Mouse (Mus musculus) midbrain, embryonic 12.5 days (tissue): ENCODE data around the gene Gm4131. TPM values are rescaled to one million over a fixed set of nuclear protein-coding genes. Genes with fewer than 3 reads are reported as not detected.

Experiments
- ATAC-seq: fragments of 200-750 bp; cut with Nextera tagmentation; 2 replicates; pipeline ENCODE4 v1.8.0; 2017; ENCODE audit warnings: low read depth, moderate TSS enrichment, moderate library complexity; ENCODE audit not compliant: low FRiP score
- H3K27ac ChIP-seq: fragments of 300-500 bp; sonication (generic); replicated peaks from 2 replicates; pipeline ENCODE4 v1.5.1; 2016; ENCODE audit warnings: mild to moderate bottlenecking
- H3K27me3 ChIP-seq: fragments of 300-500 bp; sonication (generic); 2 replicates; pipeline ENCODE4 v1.6.1; 2016; ENCODE audit warnings: mild to moderate bottlenecking
- H3K36me3 ChIP-seq: fragments of 300-500 bp; sonication (generic); 2 replicates; pipeline ENCODE4 v1.6.1; 2016
- H3K4me1 ChIP-seq: fragments of 300-500 bp; sonication (generic); 2 replicates; pipeline ENCODE4 v1.6.1; 2016
- H3K4me2 ChIP-seq: fragments of 300-500 bp; sonication (generic); replicated peaks from 2 replicates; pipeline ENCODE4 v1.6.1; 2016; ENCODE audit warnings: mild to moderate bottlenecking, moderate library complexity
- H3K4me3 ChIP-seq: fragments of 300-500 bp; sonication (generic); 2 replicates; pipeline ENCODE4 v1.5.1; 2016; ENCODE audit warnings: mild to moderate bottlenecking
- H3K9ac ChIP-seq: fragments of 300-500 bp; sonication (generic); replicated peaks from 2 replicates; pipeline ENCODE4 v1.6.1; 2016; ENCODE audit warnings: mild to moderate bottlenecking, moderate library complexity
- H3K9me3 ChIP-seq: fragments of 300-500 bp; sonication (generic); 2 replicates; pipeline ENCODE4 v1.6.1; 2016; ENCODE audit warnings: mild to moderate bottlenecking
- WGBS: fragments of 180-500 bp; shearing (Covaris S2); methylation state at CpG from one replicate; pipeline ENCODE4 v1.1.7; 2016; 5-methylcytosine and 5-hydroxymethylcytosine counted together
- polyA plus RNA-seq: library from polyadenylated mRNA; unstranded; fragments of >200 nt; fragmentation: Nextera tagmentation; extraction: Ambion mirVana; gene quantifications from 2 replicates; pipeline ENCODE4 v1.2.1, GENCODE M21; 2016

Gm4131 gene
- polyA plus RNA-seq, 1 experiment from 2014 or later, result not detected

GRCm38 (mm10) chr14:62454760-62455569 lies 111.8 kb downstream of the Gm4131 start:
- Histone ChIP-seq H3K9ac (no peak overlapping the region), H3K36me3 (no peaks in the 10 kb centered on the region), H3K4me2 (no peak overlapping the region), H3K27me3 (no peaks in the 10 kb centered on the region; the same call in 1 of the 2 replicates), H3K4me1 (peaks cover 20% of the 10 kb centered on the region), H3K9me3 (no peaks in the 10 kb centered on the region), H3K4me3 (no peak overlapping the region), H3K27ac (0 out of 2 replicates have a peak overlapping the region, but pooled peaks have one; percentile 52)
- peak; percentile 59 for ATAC-seq
- 53% methylated on average over 9 of the region's 9 CpGs for WGBS

- peaks cover 20% of the 10 kb centered on the region for H3K4me1 ChIP-seq
- H3K36me3 ChIP-seq, result no peaks in the 10 kb centered on the region
- H3K4me3 ChIP-seq, result no peak overlapping the region
- WGBS, result 85% methylated on average over 3 of the region's 3 CpGs
- no peaks in the 10 kb centered on the region; the same call in 1 of the 2 replicates for H3K27me3 ChIP-seq
- H3K9ac ChIP-seq, result no peak overlapping the region
- no peak overlapping the region for H3K27ac ChIP-seq
- no peak overlapping the region for H3K4me2 ChIP-seq
- no peaks in the 10 kb centered on the region for H3K9me3 ChIP-seq
- no peak for ATAC-seq
Observed at GRCm38 (mm10) chr14:62454136-62454535, 112.6 kb downstream of the Gm4131 start.

GRCm38 (mm10) chr14:62453276-62453675 lies 113.4 kb downstream of the Gm4131 start:
- H3K4me3 ChIP-seq, result no peak overlapping the region
- no peak for ATAC-seq
- no peak overlapping the region for H3K27ac ChIP-seq
- H3K36me3 ChIP-seq, result no peaks in the 10 kb centered on the region
- H3K27me3 ChIP-seq, result no peaks in the 10 kb centered on the region; the same call in 1 of the 2 replicates
- H3K9me3 ChIP-seq, result no peaks in the 10 kb centered on the region
- no peak overlapping the region for H3K9ac ChIP-seq
- H3K4me2 ChIP-seq, result no peak overlapping the region
- H3K4me1 ChIP-seq, result peaks cover 20% of the 10 kb centered on the region
- 79% methylated on average over 11 of the region's 11 CpGs for WGBS

GRCm38 (mm10) chr14:62450706-62451105 lies 116.0 kb downstream of the Gm4131 start:
- 92% methylated on average over 1 of the region's 1 CpGs for WGBS
- no peak overlapping the region for H3K4me2 ChIP-seq
- ATAC-seq, result no peak
- H3K9ac ChIP-seq, result no peak overlapping the region
- H3K4me3 ChIP-seq, result no peak overlapping the region
- no peaks in the 10 kb centered on the region for H3K36me3 ChIP-seq
- H3K4me1 ChIP-seq, result peaks cover 11% of the 10 kb centered on the region; the same call in 1 of the 2 replicates
- no peaks in the 10 kb centered on the region; the same call in 1 of the 2 replicates for H3K27me3 ChIP-seq
- H3K9me3 ChIP-seq, result no peaks in the 10 kb centered on the region
- no peak overlapping the region for H3K27ac ChIP-seq

GRCm38 (mm10) chr14:62447214-62447548 lies 119.5 kb downstream of the Gm4131 start:
- Histone ChIP-seq H3K9ac (no peak overlapping the region), H3K4me3 (no peak overlapping the region), H3K27ac (no peak overlapping the region), H3K4me2 (no peak overlapping the region), H3K9me3 (no peaks in the 10 kb centered on the region), H3K27me3 (no peaks in the 10 kb centered on the region; the same call in 1 of the 2 replicates), H3K36me3 (no peaks in the 10 kb centered on the region), H3K4me1 (no peaks in the 10 kb centered on the region)
- 87% methylated on average over 3 of the region's 3 CpGs for WGBS
- ATAC-seq, result no peak

- H3K4me2 ChIP-seq, result no peak overlapping the region
- WGBS, result 79% methylated on average over 7 of the region's 7 CpGs
- H3K27me3 ChIP-seq, result no peaks in the 10 kb centered on the region; the same call in 1 of the 2 replicates
- no peaks in the 10 kb centered on the region for H3K4me1 ChIP-seq
- ATAC-seq, result no peak
- no peak overlapping the region for H3K27ac ChIP-seq
- H3K9me3 ChIP-seq, result no peaks in the 10 kb centered on the region
- no peaks in the 10 kb centered on the region for H3K36me3 ChIP-seq
- H3K4me3 ChIP-seq, result no peak overlapping the region
- no peak overlapping the region for H3K9ac ChIP-seq
Observed at GRCm38 (mm10) chr14:62446385-62447213, 120.1 kb downstream of the Gm4131 start.

GRCm38 (mm10) chr14:62443840-62444430 lies 122.8 kb downstream of the Gm4131 start:
- 84% methylated on average over 6 of the region's 6 CpGs for WGBS
- H3K4me3 ChIP-seq, result no peak overlapping the region
- H3K4me1 ChIP-seq, result no peaks in the 10 kb centered on the region
- no peaks in the 10 kb centered on the region for H3K36me3 ChIP-seq
- H3K9me3 ChIP-seq, result no peaks in the 10 kb centered on the region
- no peak overlapping the region for H3K4me2 ChIP-seq
- no peak overlapping the region for H3K27ac ChIP-seq
- H3K9ac ChIP-seq, result no peak overlapping the region
- ATAC-seq, result no peak
- H3K27me3 ChIP-seq, result no peaks in the 10 kb centered on the region

GRCm38 (mm10) chr14:62442971-62443370 lies 123.8 kb downstream of the Gm4131 start:
- H3K27ac ChIP-seq, result no peak overlapping the region
- 63% methylated on average over 1 of the region's 1 CpGs for whole genome bisulfite sequencing
- H3K4me1 ChIP-seq, result no peaks in the 10 kb centered on the region

GRCm38 (mm10) chr14:62440036-62440435 lies 126.7 kb downstream of the Gm4131 start:
- Histone ChIP-seq H3K4me1 (no peaks in the 10 kb centered on the region), H3K4me3 (no peak overlapping the region), H3K36me3 (no peaks in the 10 kb centered on the region), H3K4me2 (no peak overlapping the region), H3K27me3 (no peaks in the 10 kb centered on the region), H3K9ac (no peak overlapping the region), H3K27ac (no peak overlapping the region), H3K9me3 (no peaks in the 10 kb centered on the region)
- no peak for ATAC-seq

More at GRCm38 (mm10) chr14:62442971-62443370, 123.8 kb downstream of the Gm4131 start:
- no peaks in the 10 kb centered on the region for H3K9me3 ChIP-seq
- H3K4me2 ChIP-seq, result no peak overlapping the region
- no peak overlapping the region for H3K4me3 ChIP-seq
- no peak overlapping the region for H3K9ac ChIP-seq
- ATAC-seq, result no peak
- H3K36me3 ChIP-seq, result no peaks in the 10 kb centered on the region
- no peaks in the 10 kb centered on the region for H3K27me3 ChIP-seq

- no peak for ATAC-seq
- no peak overlapping the region for H3K9ac ChIP-seq
- 88% methylated on average over 4 of the region's 4 CpGs for WGBS
Observed at GRCm38 (mm10) chr14:62438236-62438635, 128.5 kb downstream of the Gm4131 start.

GRCm38 (mm10) chr14:62437806-62438205 lies 128.9 kb downstream of the Gm4131 start:
- ATAC-seq, result no peak
- H3K4me2 ChIP-seq, result no peak overlapping the region
- no peak overlapping the region for H3K27ac ChIP-seq
- no peaks in the 10 kb centered on the region for H3K9me3 ChIP-seq
- H3K4me3 ChIP-seq, result no peak overlapping the region
- 97% methylated on average over 2 of the region's 2 CpGs for WGBS
- H3K36me3 ChIP-seq, result no peaks in the 10 kb centered on the region
- H3K9ac ChIP-seq, result no peak overlapping the region
- H3K4me1 ChIP-seq, result no peaks in the 10 kb centered on the region
- no peaks in the 10 kb centered on the region for H3K27me3 ChIP-seq

More at GRCm38 (mm10) chr14:62438236-62438635, 128.5 kb downstream of the Gm4131 start:
- no peaks in the 10 kb centered on the region for H3K4me1 ChIP-seq
- no peaks in the 10 kb centered on the region for H3K9me3 ChIP-seq
- H3K4me2 ChIP-seq, result no peak overlapping the region
- no peak overlapping the region for H3K4me3 ChIP-seq
- H3K27ac ChIP-seq, result no peak overlapping the region
- H3K27me3 ChIP-seq, result no peaks in the 10 kb centered on the region
- H3K36me3 ChIP-seq, result no peaks in the 10 kb centered on the region

GRCm38 (mm10) chr14:62425277-62425691 lies 141.4 kb downstream of the Gm4131 start:
- ATAC-seq, result no peak
- WGBS, result 87% methylated on average over 2 of the region's 2 CpGs

More at GRCm38 (mm10) chr14:62425277-62425691, 141.4 kb downstream of the Gm4131 start:
- Histone ChIP-seq H3K27ac (no peak overlapping the region), H3K4me2 (no peak overlapping the region), H3K36me3 (no peaks in the 10 kb centered on the region), H3K9me3 (no peaks in the 10 kb centered on the region), H3K4me3 (no peak overlapping the region), H3K27me3 (no peaks in the 10 kb centered on the region), H3K9ac (no peak overlapping the region), H3K4me1 (no peaks in the 10 kb centered on the region)
